Mouse (Mus musculus): ENCODE measurements around the gene Dlg2.

Gene Dlg2

GRCm38 (mm10) chr7:91897509-91897908, 1421.0 kb downstream of the Dlg2 start:
- no peak for DNase-seq (ENCODE audit: low read depth, low spot score)

DNA sequence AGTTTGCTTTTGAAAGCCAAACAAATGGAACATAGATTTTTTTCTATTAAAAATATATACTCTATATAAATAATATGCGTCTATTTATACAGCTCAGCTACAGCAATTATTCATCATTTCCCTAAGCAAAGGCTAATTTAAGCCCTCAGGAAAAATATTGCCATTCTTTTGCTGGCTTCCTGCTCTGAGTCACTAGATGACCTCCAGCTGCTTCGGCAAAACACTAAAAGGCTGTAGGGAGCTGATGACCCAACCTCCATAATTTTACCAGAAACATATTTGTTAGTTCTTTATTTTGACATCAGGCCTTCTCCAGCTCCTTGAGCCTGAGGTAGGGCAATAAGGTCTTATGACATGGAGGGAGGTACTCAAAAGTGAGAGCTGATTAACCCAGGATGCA, 1426.0 kb downstream of the Dlg2 start:
- no peak for DNase-seq (ENCODE audit: low read depth, low spot score)

DNA sequence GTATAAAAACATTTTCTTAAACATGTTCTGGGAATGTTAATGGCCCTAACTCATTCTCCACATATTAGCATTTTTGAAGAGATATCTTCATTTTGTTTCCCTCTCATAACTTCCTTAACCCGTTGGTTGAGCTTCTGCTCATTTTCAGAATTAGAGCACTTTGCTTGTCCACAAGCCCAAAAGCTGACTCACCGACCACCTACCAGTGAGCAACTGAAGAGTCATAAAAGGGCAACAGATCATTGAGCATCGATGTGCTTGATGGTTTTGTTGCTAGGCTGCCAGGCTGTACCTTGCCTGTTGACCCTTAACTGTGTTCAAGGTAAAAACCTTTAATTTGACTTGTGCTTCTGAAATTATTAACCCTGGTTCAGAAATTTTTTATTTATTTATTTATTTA, 1440.3 kb downstream of the Dlg2 start:
- DNase-seq (ENCODE audit: low read depth, low spot score), result no peak

- DNase-seq (ENCODE audit: low read depth, low spot score), result no peak
Observed at GRCm38 (mm10) chr7:91919099-91919498, 1442.6 kb downstream of the Dlg2 start.

GRCm38 (mm10) chr7:91919738-91920137, 1443.3 kb downstream of the Dlg2 start:
- DNase-seq (ENCODE audit: low read depth, low spot score), result no peak

GRCm38 (mm10) chr7:91934881-91935597, 1458.6 kb downstream of the Dlg2 start:
- DNase-seq (ENCODE audit: low read depth, low spot score), result no peak

- DNase-seq (ENCODE audit: low read depth, low spot score), result no peak
Observed at GRCm38 (mm10) chr7:91936193-91936592, 1459.7 kb downstream of the Dlg2 start.

GRCm38 (mm10) chr7:91943224-91943623, 1466.8 kb downstream of the Dlg2 start:
- no peak for DNase-seq (ENCODE audit: low read depth, low spot score)

DNA sequence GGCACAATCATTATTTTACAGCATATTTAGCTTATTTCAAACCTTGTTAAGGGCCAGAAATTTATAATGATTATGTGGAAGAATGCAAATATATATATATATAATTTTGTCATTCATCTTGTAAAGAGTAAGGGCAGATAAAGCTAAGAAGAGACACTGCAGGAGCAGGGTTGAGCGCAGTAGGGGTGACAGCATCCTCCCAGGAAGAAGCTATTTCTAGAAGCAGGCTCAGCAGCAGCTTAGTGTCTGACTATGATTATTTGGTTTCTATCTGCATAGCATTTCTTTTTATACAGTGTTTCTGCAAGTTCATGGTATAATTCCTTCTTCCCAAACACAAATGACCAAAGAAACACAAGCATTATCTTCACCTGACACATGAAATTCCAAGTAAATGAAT, 1479.1 kb downstream of the Dlg2 start:
- no peak for DNase-seq (ENCODE audit: low read depth, low spot score)

- DNase-seq (ENCODE audit: low read depth, low spot score), result no peak
Observed at GRCm38 (mm10) chr7:91962956-91963355, 1486.5 kb downstream of the Dlg2 start.

DNA sequence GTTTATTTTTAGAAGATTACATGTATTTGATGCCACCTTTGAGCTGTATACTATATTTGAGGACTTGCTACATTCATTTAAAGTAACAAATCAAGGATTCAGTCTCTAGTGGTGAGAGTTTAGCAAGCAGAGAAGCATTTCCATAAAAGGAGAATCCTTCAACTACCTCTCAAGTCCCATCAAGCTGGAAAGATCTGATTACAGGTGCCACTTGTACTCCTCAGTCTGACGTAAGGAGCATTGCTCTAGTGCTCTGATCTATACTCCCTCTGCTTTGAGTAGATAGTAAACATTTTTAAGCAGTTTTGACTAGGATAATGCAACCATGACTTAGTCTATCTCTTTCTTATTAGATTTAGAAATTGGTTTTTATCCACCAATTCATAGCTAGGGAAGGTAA, 1496.5 kb downstream of the Dlg2 start:
- DNase-seq (ENCODE audit: low read depth, low spot score), result no peak

- no peak for DNase-seq (ENCODE audit: low read depth, low spot score)
Observed at GRCm38 (mm10) chr7:92003769-92004455, 1527.4 kb downstream of the Dlg2 start.

GRCm38 (mm10) chr7:92005681-92006425, 1529.4 kb downstream of the Dlg2 start:
- DNase-seq (ENCODE audit: low read depth, low spot score), result no peak

DNA sequence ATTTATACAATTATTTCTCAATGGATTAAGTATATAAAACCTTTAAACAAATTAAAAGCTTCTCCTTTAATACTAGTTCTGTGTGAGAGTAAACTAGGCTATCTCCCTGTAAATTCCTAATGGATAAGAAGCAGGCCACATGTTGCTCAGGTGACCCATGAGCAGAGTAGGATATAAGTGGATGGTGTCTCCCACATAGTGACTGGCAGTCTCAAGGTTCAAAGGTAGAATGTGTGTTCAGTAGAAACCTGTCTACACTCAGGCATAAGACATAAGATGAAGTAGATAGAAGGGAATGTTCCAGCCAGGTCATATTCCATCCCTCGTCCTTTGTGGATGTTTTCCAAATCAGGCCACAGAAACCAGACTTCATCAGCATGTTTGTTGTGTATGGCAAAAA, 1532.2 kb downstream of the Dlg2 start:
- no peak for DNase-seq (ENCODE audit: low read depth, low spot score)

- no peak for DNase-seq (ENCODE audit: low read depth, low spot score)
Observed at GRCm38 (mm10) chr7:92024928-92025327, 1548.5 kb downstream of the Dlg2 start.

DNA sequence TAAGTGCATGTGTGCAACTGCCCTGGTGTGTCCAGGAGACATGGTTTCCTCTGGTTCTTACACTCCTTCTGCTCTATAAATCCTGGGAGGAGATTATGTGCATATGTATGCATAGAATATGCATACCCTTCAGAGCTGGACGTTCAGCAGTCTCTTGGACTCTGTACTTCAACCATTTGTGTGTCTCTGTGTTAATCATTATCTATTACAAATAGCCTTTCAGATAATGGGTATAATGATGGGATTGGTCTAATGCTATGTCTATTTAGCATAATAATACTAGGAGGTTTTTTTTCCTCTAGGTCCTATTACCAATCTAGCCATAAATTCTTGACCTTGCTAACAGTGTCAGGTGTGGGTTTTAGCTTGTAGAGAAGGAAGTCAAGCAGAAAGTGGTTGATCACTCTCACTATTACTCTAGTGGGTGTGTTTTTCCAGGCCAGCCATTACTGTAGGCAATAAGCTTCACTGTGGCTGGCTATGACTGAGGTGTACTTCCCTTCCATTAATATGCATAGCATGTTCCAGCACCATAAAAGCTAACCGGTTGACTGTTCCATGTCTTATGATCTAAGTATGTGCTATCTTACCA, 1549.1 kb downstream of the Dlg2 start:
- DNase-seq (ENCODE audit: low read depth, low spot score), result no peak

- no peak for DNase-seq (ENCODE audit: low read depth, low spot score)
Observed at GRCm38 (mm10) chr7:92027049-92027448, 1550.6 kb downstream of the Dlg2 start.

DNA sequence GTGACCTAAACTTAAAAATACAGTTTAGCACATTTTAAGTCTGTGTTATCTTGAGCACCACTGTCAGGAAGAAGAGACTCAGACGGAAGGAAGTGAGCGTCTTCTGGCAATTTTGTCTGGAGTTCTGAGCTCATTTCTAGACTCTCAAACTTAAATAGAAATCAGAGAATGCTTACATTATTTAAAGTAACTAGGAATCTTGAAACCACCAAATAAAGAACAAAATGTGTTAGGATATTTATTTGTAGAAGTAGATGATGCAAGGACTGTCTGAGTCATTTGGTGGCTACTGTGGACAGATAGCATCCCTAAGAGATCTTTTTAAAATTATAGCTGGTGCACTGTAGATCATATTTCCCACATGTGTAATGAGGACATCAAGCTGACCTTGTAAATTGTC, 1557.8 kb downstream of the Dlg2 start:
- no peak for DNase-seq (ENCODE audit: low read depth, low spot score)

DNA sequence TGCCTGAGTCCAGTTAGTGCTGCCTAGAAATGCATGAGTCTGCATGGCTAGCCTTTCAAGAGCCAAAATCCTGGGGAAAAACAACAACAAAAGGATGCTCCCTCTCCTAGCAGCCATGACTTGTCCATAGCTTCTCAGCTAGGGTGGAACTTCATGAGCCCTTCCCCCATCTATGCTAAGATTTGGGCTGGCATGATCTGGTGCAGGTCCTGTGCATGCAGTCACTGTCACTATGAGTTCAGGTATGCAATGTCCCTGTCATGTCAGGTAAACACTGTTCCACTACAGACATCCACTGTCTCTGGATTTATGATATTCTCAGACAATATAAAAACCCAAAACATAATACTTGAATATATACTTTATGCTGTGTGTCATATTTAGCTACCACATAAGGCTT, 1563.7 kb downstream of the Dlg2 start:
- DNase-seq (ENCODE audit: low read depth, low spot score), result no peak

GRCm38 (mm10) chr7:92040785-92041411, 1564.4 kb downstream of the Dlg2 start:
- DNase-seq (ENCODE audit: low read depth, low spot score), result peak; percentile 32

GRCm38 (mm10) chr7:92044966-92045365, 1568.5 kb downstream of the Dlg2 start:
- DNase-seq (ENCODE audit: low read depth, low spot score), result no peak

- no peak for DNase-seq (ENCODE audit: low read depth, low spot score)
Observed at GRCm38 (mm10) chr7:92047271-92047670, 1570.8 kb downstream of the Dlg2 start.
